Mouse (Mus musculus) heart, embryonic 11.5 days (tissue): ENCODE data around the gene Triap1. TPM values are rescaled to one million over a fixed set of nuclear protein-coding genes. Genes with fewer than 3 reads are reported as not detected.

Experiments used
- polyA plus RNA-seq: library from polyadenylated mRNA; unstranded; fragments of >200 nt; fragmentation: Nextera tagmentation; extraction: Ambion mirVana; gene quantifications from 2 replicates; pipeline ENCODE4 v1.2.1, GENCODE M21; 2014

The Triap1 gene
- polyA plus RNA-seq, 1 experiment from 2014 or later: 43.9 TPM

Other genes with a start within 250 kb of the Triap1 start
- gene Gm10401, start 242.9 kb upstream of the Triap1 start, polyA plus RNA-seq: 19.1 and 19.2 TPM in 2 replicates
- 45.5 and 75.6 TPM in 2 replicates for gene Acads, start 221.9 kb upstream of the Triap1 start, polyA plus RNA-seq
- gene Unc119b, start 206.2 kb upstream of the Triap1 start, polyA plus RNA-seq: 18.9 and 21.6 TPM in 2 replicates
- 68.9 and 77.8 TPM in 2 replicates for gene Mlec, start 183.0 kb upstream of the Triap1 start, polyA plus RNA-seq
- 0.63 and 1.3 TPM in 2 replicates for gene Cabp1, start 146.8 kb upstream of the Triap1 start, polyA plus RNA-seq
- gene Pop5, start 105.4 kb upstream of the Triap1 start, polyA plus RNA-seq: 86.9 and 90.6 TPM in 2 replicates
- gene Rnf10, start 68.3 kb upstream of the Triap1 start, polyA plus RNA-seq: 58.0 and 77.3 TPM in 2 replicates
- gene Coq5, start 61.6 kb upstream of the Triap1 start, polyA plus RNA-seq: 79.6 and 81.8 TPM in 2 replicates
- 1,523 and 1,540 TPM in 2 replicates for gene Dynll1, start 40.2 kb upstream of the Triap1 start, polyA plus RNA-seq
- gene Srsf9, start 14.0 kb upstream of the Triap1 start, polyA plus RNA-seq: 140 and 149 TPM in 2 replicates
- 27.0 and 31.0 TPM in 2 replicates for gene Gatc, start within 50 bp of the Triap1 start, polyA plus RNA-seq
- 1,289 and 1,331 TPM in 2 replicates for gene Cox6a1, start 7.8 kb downstream of the Triap1 start, polyA plus RNA-seq
- 7.6 and 9.4 TPM in 2 replicates for gene Msi1, start 88.4 kb downstream of the Triap1 start, polyA plus RNA-seq
- 1.0 and 1.2 TPM in 2 replicates for gene Pla2g1b, start 125.0 kb downstream of the Triap1 start, polyA plus RNA-seq
- 15.8 and 19.2 TPM in 2 replicates for gene Sirt4, start 143.5 kb downstream of the Triap1 start, polyA plus RNA-seq
- gene Pxn, start 165.5 kb downstream of the Triap1 start, polyA plus RNA-seq: 11.7 and 14.4 TPM in 2 replicates
- gene Rplp0, start 218.2 kb downstream of the Triap1 start, polyA plus RNA-seq: 1,182 and 1,275 TPM in 2 replicates
- 29.7 and 33.5 TPM in 2 replicates for gene Gcn1l1, start 224.0 kb downstream of the Triap1 start, polyA plus RNA-seq